Mouse (Mus musculus) ES-CJ7 (cell line): ENCODE measurements around the gene Fsd1.

Source experiments
- DNase-seq: peaks from one replicate; pipeline ENCODE4 v3.0.0; 2011; ENCODE audit warnings: low read depth, low spot score

The Fsd1 gene

GRCm38 (mm10) chr17:55961631-55962030 is 24.7 kb upstream of the Fsd1 start:
- no peak for DNase-seq

DNA sequence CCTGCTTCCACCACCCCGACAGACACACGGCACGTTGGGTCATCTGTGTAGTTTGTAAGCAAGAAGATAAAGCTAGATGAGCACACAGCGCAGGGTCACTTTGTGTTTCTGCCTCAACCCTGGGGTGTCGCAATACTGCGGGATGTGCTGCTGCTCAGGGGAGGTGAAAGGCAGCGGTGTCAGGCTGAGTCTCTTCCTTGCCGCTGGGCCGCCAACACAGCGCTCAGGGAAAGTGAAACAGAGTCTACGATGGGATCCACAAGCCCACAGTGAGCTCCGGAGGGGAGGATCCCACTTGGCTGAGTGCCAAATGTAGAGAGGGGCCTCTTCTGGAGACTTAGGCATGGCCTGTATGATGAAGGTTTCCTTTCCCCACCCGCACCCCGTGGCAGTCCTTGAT is 23.1 kb upstream of the Fsd1 start:
- no peak for DNase-seq

DNA sequence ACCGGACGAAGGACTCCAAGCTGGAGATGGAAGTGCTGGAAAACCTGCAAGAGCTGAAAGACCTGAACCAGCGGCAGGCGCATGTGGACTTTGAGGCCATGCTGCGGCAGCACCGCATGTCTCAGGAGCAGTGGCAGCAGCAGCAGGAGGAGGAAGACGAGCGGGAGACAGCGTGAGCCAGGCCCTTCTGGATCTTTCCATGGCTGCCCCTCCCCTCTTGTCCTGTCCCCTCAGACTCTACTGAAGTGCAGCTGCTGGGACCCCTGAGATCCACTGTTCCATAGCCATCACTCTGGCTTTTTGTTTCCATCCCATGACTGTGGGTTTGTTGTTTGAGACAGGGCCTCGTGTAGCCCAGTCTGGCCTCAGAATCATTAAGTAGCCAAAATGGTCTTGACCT is 21.8 kb upstream of the Fsd1 start:
- DNase-seq = no peak

- DNase-seq = no peak
Observed at GRCm38 (mm10) chr17:55964996-55965395, 21.3 kb upstream of the Fsd1 start.

- DNase-seq = no peak
Observed at GRCm38 (mm10) chr17:55967186-55967585, 19.1 kb upstream of the Fsd1 start.

DNA sequence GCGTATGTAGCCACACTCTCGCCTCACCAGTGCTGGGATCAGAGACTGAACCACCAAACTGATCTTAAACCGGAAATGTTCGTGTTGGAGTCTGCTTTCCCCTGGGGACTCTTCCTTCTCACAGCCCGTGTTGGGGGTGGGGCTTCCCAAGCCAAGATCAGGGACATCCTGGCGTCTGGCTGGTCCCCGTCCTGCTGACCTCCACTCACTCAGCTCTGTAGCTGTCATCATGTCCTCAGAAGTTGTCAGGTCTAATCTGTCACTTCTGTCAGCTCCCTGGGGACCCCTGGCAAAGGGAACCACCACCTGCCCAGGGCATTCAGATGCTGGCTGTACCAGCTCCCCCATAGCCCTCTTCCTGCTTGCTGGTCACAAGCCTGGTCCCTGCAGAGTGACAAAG is 18.1 kb upstream of the Fsd1 start:
- no peak for DNase-seq

- no peak for DNase-seq
Observed at GRCm38 (mm10) chr17:55969560-55969959, 16.7 kb upstream of the Fsd1 start.

DNA sequence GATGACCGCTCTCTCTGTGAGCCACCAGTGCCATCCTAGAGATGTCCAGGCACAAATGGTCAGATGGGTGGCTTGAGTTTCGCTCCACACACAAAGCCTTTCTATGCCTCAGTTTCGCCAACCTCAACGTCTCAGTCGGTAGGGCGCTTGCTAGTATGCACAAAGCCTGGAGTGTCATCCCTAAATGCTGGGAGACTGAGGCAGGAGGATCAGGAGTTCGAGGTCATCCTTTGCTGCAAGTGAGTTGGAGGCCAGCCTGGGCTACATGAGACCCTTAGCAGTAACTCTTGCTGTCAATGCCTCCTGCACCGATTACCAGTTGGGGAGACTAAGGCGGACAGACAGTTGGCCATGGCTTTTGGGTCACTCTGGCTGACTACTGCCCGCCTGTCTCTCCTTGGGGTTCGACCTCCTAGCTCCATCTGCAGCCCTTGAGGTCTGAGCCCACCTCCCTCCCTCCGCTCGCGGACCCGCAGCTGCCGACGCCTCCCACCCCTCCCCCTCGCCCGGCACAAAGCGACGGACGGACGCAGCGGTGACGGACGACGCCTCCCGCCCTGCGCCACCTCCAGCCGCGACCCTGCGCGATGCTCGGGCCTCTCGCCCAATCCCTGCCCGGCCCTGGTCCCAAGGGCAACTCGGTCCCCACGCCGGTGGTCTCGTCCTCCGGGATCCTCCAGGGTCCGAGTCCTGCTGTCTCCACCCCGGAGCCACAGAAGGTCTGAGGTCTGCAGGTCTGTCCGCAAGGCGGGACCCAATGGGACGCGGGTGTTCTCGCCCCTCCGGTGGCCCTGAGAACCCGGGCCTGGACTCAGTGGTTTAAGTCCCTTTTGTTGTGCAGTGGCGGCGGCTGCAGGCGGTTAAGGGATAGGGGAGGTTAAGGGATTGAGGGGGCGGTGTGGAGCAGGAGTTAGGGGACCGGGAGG is 16.1 kb upstream of the Fsd1 start, which contains the start of gene Shd:
TSS of gene Shd (plus strand) at position 502 of the 926 bp plus-strand sequence.
- no peak for DNase-seq

- no peak for DNase-seq
Observed at GRCm38 (mm10) chr17:55971453-55971852, 14.9 kb upstream of the Fsd1 start.

- DNase-seq = peak; percentile 79
Observed at GRCm38 (mm10) chr17:55976255-55976862, 9.9 kb upstream of the Fsd1 start.

GRCm38 (mm10) chr17:55977301-55977700 is 9.0 kb upstream of the Fsd1 start:
- no peak for DNase-seq

GRCm38 (mm10) chr17:55990278-55990898 is 4.1 kb downstream of the Fsd1 start:
- DNase-seq = no peak

DNA sequence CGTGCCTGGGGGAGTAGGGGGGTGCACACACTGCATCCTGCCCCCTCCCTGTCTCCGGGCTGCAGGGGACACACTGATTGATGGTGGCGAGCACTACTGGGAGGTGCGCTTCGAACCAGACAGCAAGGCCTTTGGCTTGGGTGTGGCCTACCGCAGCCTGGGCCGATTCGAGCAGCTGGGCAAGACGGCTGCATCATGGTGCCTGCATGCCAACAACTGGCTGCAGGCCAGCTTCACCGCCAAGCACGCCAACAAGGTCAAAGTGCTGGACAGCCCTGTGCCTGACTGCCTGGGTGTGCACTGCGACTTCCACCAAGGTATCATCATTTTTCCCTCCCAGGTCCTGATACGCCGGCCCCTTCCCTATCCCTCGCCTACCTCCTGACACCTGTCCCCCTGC is 9.7 kb downstream of the Fsd1 start:
- DNase-seq = no peak

DNA sequence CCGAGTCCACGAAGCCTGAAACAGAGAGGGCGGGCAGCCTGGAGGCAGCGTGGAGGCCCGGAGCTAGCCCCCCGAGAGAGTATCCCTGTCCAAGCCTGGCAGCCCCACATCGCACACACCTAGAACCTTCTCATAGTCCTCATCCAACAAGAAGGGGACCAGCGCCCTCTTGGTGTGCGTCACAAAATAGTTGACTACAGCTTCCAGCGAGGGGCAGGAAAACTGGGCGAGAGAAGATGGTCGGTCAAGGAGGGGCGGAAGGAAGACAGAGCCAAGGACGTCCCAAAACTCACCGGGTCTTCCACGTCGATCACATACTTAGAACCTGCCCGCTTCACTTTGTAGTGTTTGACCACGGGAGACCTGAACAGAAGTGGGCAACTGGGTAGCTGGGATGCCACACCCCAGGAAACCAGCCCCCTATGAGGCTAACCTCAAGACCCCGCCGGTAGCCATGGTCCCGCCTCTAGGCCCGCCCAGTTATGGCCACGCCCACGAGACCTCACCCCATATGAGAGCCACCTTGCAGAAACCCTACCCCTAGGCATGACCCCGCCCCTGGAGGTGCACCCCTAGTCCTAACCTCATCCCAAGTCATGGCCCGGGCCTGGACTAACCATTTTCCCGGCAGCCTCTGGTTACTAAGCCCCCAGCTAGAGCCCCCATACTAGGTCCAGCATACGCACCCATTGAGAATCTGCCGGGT is 13.6 kb downstream of the Fsd1 start:
- peak; percentile 79 for DNase-seq

GRCm38 (mm10) chr17:56003000-56003399 is 16.7 kb downstream of the Fsd1 start:
- DNase-seq = no peak

GRCm38 (mm10) chr17:56005415-56006061 is 19.2 kb downstream of the Fsd1 start, which contains the start of the genes Stap2 and Mpnd:
Gene Stap2 (minus strand): TSS chr17:56005584.
Gene Mpnd (plus strand): TSS chr17:56005711.
- DNase-seq = peak; percentile 56

DNA sequence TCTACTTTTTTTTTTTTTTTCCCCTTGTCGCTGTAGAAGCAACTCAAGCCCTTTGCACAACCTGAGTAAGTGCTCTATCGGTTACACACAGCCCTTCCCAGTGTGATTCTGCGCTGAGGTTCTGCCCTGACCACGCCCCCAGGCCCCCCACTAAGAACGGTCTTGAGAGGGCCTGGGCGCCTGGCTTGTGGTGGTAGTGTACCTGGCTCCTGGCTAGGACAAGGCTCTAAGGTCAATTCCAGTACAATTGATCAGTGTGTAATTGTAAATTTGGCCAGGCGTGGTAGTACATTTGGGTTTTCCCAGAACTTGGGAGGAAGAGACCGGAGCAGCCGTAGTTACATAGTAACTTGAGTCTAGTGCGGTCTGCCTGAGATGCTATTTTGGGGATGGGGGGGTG is 20.6 kb downstream of the Fsd1 start:
- peak; percentile 83 for DNase-seq

DNA sequence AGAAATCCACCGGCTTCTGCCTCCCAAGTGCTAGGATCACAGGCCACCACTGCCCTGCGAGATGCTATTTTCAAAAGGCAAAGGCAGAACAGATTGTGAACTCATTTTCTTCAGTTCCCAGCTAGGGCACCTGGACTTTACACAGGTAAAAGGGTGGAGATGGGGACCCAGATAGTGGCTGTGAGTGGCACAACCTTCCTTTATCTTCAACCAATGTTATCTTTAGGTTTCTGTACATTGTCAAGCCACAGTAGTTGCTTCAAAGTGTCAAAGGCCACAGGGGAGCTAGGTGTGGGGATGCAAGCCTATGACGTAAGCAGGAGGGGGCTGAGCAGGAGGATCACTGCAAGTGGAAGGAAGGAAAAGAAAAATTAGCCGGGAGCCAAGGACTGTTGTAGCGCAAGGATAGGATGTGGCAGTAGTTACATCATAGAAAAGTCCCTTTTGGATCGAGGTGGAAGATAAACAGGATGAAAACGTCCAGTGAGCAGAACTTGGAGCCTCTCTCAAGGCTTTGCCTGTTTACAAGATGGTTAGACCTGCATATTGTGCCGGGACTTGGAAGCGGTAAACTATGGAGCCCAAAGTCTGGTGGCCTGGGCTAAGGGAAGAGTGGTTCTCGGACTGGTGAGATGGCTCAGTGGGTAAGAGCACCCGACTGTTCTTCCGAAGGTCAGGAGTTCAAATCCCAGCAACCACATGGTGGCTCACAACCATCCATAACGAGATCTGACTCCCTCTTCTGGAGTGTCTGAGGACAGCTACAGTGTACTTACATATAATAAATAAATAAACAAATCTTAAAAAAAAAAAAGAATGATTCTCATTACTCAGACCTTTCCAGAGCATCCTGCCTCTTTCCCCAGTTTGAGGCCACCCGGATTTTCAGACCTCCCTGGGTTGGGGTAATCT is 21.4 kb downstream of the Fsd1 start:
- peak; percentile 53 for DNase-seq

GRCm38 (mm10) chr17:56008356-56009087 is 22.2 kb downstream of the Fsd1 start:
- DNase-seq = peak; percentile 98
